Mouse (Mus musculus): ENCODE measurements around the gene Cd47.

DNA sequence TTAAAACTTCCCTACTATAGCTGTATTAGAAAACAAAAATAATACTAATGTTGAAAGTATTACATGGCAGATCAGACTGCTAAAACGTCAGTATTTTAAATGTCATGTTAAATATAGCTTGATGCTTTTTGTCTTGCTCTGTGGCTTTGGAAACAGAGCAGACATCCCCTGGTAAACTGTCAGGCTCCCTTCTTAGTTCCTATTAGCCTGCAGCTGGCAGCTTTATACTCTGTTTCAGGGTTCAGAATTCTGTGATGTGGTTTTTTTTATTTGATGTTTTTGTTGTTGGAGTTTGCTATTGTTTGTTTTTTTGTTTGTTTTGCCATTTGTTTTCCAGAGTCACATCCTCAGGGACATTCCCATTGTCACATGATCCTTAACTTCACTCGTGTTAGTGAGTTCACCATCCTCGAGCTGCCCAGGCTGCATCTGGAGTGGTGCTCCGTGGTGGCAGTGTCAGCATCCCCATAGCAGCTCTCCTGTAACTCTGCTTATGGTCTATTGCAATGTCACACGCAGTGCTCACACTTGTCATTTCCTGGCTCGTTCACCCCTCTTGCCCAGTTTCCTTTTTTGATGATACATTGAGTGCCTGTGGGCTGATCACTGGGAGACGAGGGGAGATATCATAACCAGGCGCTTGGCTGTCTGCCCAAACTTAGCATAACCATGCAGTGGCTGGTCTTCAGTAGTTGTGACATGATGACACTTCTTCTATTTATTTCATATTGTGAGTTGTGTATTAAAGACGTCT, 87.7 kb downstream of the Cd47 start:
- TF ChIP-seq POLR2A (IDR thresholded peaks at IDR 0.05; ENCODE audit: low read depth, low read length), result no peak
- no peak for TF ChIP-seq CTCF (IDR thresholded peaks at IDR 0.05; ENCODE audit: extremely low read depth, insufficient read depth, insufficient read length, insufficient replicate concordance)
